Mouse (Mus musculus) gastrocnemius, postnatal 10 days (tissue): ENCODE results near the gene Trim38. TPM values are rescaled to one million over a fixed set of nuclear protein-coding genes. Genes with fewer than 3 reads are reported as not detected.

Source experiments
- DNase-seq: peaks from one replicate; pipeline ENCODE4 v3.0.0; 2021; ENCODE audit warnings: mixed read lengths
- total RNA-seq, 2 experiments: library from RNA; stranded (reverse); gene quantifications; 2 replicates each; pipeline ENCODE4 v1.2.3; 2021

Gene Trim38
- total RNA-seq, 2 experiments from 2014 or later = not detected

- peak; percentile 30 for DNase-seq
Measured at GRCm38 (mm10) chr13:23761871-23762821, 7.6 kb upstream of the Trim38 start, which contains the start of gene Hist1h3a. Gene Hist1h3a, minus strand, starts transcription at chr13:23762386.

- no peak for DNase-seq
Measured at GRCm38 (mm10) chr13:23763242-23763585, 6.5 kb upstream of the Trim38 start.

GRCm38 (mm10) chr13:23763586-23764323 lies 6.0 kb upstream of the Trim38 start, which contains the start of gene Hist1h1a:
Gene Hist1h1a, plus strand, starts transcription at chr13:23763666.
- DNase-seq = peak; percentile 72

- DNase-seq = no peak
Measured at GRCm38 (mm10) chr13:23764324-23765171, 5.2 kb upstream of the Trim38 start.

- DNase-seq = no peak
Measured at GRCm38 (mm10) chr13:23765172-23765513, 4.6 kb upstream of the Trim38 start.

DNA sequence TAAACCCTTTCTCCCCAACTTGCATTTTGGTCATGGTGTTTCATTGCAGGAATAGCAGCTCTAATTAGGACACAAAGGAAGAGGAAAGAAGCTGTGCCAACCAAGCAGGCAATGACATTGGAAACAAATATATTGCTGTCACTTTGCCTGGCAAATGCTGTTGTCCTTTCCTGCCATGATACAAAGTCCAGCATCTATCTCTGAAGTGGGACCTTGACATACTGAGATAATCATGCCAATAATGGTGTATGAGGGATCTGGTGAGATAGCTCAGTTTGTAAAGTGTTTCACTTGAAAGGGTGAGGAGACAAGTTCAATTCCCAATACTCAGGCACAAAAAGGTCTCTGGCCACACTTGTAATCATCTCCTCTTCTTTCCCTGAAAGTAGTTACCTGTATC lies 2.9 kb upstream of the Trim38 start:
- DNase-seq = no peak

DNA sequence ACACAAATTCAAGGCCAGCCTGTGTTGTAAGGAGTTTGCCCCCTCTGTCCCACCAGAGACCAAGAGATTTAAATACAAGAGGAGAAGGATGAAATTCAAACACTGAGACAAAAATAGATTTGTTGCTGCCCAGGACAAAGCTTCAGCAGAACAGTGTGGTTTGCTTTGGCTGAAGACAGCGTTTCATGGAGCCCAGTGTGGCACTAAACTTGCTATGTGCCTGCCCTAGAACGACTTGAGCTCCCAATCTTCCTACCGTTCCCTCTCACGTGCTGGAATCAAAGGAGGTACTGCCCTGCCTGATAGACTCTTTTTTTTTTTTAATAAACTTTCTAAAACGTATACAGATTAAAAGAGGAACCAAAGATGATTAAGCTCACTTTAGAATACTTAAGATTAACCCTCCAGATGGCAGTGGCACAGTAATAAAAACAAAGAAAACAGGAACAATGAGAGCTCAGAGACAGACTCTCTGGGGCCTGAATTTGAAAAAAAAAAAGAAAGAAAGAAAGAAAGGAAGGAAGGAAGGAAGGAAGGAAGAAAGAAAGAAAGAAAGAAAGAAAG lies 797 bp upstream of the Trim38 start:
- DNase-seq = no peak

DNA sequence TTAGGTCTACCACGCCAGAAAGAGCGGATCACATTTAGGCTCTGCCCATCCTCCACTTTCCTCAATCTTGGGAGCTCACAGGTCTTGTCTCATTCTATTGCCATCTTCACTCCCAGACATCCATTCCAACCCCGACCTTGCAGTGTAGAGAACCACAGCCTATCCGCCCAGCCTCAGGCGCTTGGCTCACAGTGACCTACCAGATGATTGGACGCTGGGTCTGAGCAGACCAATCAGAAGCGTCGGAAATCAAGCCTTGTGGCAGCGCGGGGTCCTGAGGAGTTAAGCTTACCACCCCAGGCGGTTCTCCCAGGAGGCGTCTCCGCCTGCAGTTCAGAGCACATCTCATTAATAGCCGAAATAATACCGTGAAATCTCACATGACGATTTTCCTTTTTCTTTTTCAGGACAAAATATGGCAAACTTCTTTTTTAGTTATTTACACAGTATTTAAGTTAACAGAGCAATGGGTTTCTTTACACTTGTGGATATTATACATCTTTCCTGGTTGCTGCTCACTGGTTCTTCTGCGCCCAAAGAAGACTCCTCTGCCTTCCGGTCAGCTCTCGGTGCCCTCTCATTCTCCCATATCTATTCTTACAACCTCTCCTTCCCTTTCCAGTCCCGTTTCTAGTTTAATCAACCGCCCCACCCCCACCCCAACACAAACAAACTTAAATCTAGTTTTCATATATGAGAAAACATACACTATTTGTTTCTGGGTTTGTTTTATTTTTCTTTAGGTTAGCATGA lies 3.0 kb downstream of the Trim38 start:
- DNase-seq = peak; percentile 19

DNA sequence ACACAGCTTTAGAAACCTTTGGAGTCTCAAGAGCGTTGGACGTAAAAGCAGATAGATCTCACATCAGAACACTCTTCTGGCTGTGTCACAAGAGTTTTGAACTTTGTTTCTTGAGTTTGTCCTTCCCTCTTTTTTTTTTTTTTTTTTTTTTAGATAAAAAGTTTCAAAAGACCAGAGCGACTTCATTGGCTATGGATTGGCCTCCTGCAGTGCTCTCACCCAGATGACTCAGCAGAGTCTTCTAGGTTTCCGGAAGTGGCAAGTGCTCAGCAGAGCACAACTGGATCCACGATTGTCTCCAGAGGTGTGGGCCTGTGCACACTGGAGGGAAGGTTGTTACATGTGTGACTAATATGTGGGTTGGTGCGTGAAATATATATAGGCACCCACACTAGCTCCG lies 8.6 kb downstream of the Trim38 start:
- DNase-seq = no peak

- DNase-seq = no peak
Measured at GRCm38 (mm10) chr13:23779025-23779424, 9.3 kb downstream of the Trim38 start.

- peak; percentile 18 for DNase-seq
Measured at GRCm38 (mm10) chr13:23792520-23792919, 22.8 kb downstream of the Trim38 start.

DNA sequence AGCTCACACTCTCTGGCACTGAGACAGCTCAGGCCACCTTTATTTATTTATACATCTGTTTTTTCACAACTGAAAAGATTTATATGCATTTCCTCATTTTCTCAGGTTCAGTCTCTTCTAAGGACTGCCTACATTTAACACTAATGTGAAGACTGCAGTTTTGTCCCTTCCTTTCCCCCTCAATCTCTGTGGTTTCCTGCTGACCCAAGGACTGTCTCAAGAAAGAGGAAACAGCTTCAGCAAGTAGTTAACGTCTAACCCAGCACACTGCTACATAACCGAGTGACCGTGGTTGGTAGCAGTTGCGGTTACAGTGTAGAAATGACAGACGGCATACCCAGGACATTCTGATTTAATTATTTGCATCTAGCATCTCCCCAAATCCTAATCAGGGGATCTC lies 29.7 kb downstream of the Trim38 start:
- DNase-seq = no peak

DNA sequence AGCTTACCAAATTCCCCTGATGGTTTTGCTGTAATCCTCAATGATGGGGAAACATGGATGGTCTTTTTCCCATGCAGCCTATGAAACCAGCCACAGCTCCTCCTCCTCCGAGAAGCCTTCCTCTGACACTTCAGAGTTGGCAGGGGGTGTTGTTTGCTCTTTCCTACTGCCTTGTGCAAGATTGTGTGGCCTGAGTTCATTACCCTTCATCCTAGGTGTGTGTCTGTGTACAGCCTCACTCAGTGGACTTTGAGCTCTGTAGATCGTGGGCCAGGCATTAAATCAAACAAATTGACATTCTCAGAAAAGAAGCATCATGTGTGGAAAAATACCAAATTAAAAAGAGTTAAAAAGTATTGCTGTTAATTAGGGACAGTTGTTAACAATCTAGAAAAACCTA lies 34.8 kb downstream of the Trim38 start:
- DNase-seq = no peak

DNA sequence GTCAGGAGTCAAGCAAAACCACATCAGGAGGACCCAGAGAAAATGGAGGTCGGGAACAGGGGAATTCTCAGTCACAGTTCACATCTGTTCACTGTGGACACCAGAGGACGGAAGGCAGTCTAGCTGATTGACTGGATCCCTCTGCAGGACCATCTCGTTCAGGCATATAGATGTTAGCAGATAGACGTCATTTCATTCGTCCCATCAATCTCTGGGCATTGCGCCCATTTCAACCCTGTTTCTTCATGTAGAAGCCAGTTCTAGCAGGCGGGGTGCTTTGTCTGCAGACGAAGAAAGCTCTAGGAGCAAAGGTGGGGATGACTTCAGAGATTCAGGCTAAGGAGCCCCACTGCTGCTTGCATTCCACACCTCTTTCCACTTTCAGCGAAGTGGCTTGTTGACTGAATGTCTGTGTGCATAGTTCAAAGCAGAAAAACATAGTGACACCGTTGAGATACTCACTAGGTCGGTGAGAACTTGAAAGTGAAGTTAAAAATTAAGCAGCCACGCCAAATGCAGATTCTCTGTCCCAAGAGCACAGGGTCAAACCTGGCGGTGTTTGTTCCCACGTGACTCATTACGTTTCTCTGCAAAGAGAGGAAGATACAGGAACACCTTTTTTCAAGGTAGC lies 36.8 kb downstream of the Trim38 start, which contains the start of gene Slc17a2:
Gene Slc17a2, plus strand, starts transcription at position 572 of the 631 bp plus-strand sequence.
- DNase-seq = no peak

DNA sequence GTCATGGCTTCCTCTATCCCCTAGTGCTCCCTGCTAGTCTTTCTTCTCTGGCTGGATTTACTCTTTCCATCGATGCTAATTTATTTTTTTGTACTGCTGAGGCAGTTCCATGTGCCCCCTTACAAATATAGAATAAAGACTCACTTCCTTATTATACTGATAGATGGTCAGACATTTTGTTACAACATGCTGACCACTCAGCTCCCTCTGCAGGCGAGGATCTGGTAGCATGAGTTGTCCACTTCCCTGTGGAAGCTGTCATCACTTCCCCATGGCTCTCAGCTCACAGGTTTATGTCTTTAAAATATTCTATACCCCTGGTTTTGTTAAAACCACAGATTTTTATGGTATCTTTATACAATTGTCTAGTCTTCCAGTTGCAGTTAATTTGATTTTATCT lies 46.4 kb downstream of the Trim38 start:
- DNase-seq = no peak

GRCm38 (mm10) chr13:23820179-23820940 lies 50.6 kb downstream of the Trim38 start:
- no peak for DNase-seq

DNA sequence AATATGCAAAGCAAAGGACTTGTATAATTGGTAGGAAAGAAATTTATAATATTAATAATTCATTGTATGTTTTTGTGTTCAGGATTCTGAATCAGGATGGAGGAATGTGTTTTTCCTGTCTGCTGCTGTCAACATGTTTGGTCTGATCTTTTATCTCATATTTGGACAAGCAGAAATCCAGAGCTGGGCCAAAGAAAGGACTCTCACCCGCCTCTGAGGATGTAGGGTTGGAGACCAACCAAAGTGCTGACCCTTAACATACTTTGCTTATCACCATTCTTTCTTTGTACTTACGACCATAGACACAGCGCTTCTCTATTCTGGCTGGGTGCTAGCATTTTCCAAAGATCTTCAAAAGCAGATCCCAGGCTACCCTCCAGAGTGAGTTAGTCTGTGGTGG lies 52.5 kb downstream of the Trim38 start:
- DNase-seq = no peak

- DNase-seq = no peak
Measured at GRCm38 (mm10) chr13:23826606-23827005, 56.9 kb downstream of the Trim38 start.

GRCm38 (mm10) chr13:23833053-23833452 lies 63.3 kb downstream of the Trim38 start:
- DNase-seq = peak; percentile 28

DNA sequence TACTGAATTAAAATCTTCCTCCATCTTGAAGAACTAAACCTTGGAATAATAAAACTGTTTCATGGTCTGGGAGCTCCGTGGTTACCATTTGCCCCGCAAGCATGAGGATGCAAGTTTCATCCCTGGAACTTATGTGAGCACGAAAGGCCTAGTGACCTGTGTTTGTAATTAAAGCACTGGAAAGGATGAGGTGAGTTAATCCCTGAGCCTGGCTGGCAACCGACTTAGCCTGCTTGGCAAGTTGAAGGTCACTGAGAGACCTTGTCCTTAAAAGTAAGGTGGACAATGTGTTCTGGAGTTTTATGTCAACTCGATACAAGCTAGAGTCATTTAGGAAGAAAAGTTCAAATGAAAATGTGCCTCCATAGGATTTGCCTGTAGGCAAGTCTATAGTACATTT lies 65.1 kb downstream of the Trim38 start:
- DNase-seq = no peak
